Mouse (Mus musculus): ENCODE results near the gene Gm12695. TPM values are rescaled to one million over a fixed set of nuclear protein-coding genes. Genes with fewer than 3 reads are reported as not detected.

The Gm12695 gene
- polyA plus RNA-seq, 1 experiment from 2014 or later = not detected

DNA sequence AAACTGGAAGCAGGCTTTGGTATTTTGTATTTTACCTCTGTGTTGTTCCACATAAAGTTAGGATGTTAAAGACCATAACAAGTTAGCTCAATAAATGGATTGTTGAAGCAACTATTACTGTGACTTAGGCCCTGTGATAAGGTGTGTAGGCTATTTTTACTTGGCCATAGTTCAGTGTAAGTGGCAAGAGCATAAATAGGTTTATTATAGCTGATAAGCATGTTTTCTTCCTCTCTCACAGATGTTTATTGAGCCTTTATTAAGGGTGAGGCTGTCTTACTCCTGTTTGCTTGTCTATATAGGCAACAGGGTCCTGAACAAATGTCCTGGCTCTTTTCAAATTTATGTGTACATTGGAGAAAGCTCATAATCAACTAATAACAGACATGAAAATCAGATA, 104.0 kb downstream of the Gm12695 start:
- Histone ChIP-seq H3K4me1 (ENCODE audit: control insufficient read depth, insufficient read depth, low read depth, low read length) (no peaks in the 10 kb centered on the region), H3K9ac (ENCODE audit: low read depth, low read length) (no peak overlapping the region), H3K9me3 (ENCODE audit: control insufficient read depth, low read length) (no peaks in the 10 kb centered on the region), H3K27me3 (replicated peaks; ENCODE audit: control insufficient read depth, insufficient read depth, low read length) (no peaks in the 10 kb centered on the region), H3K36me3 (ENCODE audit: control insufficient read depth, insufficient read depth, low read length) (no peaks in the 10 kb centered on the region), H3K4me2 (ENCODE audit: low read length) (no peak overlapping the region), H3K27ac (ENCODE audit: low read depth, low read length) (no peak overlapping the region), H3K4me3 (ENCODE audit: low read length) (no peak overlapping the region)
- no peak for ATAC-seq

DNA sequence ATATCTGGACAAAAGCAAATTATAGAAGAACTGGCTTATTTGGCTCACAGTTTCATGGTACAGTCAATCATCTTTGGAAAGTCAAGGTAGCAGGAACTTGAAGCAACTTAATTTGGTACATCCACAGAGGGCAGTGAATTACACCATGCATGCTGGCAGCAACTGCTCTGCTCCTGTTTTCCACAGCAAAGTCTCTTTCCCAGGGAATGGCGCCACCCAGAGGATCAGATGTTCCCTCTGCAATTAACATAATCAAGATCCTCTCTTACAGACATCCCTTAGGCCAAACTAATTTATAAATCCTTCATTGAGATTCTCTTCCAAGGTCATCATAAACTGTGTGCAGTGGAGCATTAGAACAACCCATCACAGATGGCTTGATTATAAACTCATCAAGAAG, 104.8 kb downstream of the Gm12695 start:
- H3K36me3 ChIP-seq (ENCODE audit: control insufficient read depth, insufficient read depth, low read length) = no peaks in the 10 kb centered on the region
- no peaks in the 10 kb centered on the region for H3K9me3 ChIP-seq (ENCODE audit: control insufficient read depth, low read length)
- no peak overlapping the region for H3K9ac ChIP-seq (ENCODE audit: low read depth, low read length)
- no peak overlapping the region for H3K4me3 ChIP-seq (ENCODE audit: low read length)
- H3K27ac ChIP-seq (ENCODE audit: low read depth, low read length) = no peak overlapping the region
- ATAC-seq = no peak
- no peaks in the 10 kb centered on the region for H3K4me1 ChIP-seq (ENCODE audit: control insufficient read depth, insufficient read depth, low read depth, low read length)
- H3K27me3 ChIP-seq (replicated peaks; ENCODE audit: control insufficient read depth, insufficient read depth, low read length) = no peaks in the 10 kb centered on the region
- H3K4me2 ChIP-seq (ENCODE audit: low read length) = no peak overlapping the region
- WGBS = 38% methylated on average over 1 of the region's 1 CpGs

Other genes starting within 250 kb of the Gm12695 start
- 6.8 and 8.8 TPM in 2 replicates for gene Cyp2j6, start 231.5 kb downstream of the Gm12695 start, polyA plus RNA-seq (2015; fragmentation: Nextera tagmentation; extraction: Ambion mirVana)
- gene Cyp2j9, start 193.6 kb downstream of the Gm12695 start, polyA plus RNA-seq (2015; fragmentation: Nextera tagmentation; extraction: Ambion mirVana) = 10.5 and 14.1 TPM in 2 replicates
- gene Cyp2j5, start 121.0 kb downstream of the Gm12695 start, polyA plus RNA-seq (2015; fragmentation: Nextera tagmentation; extraction: Ambion mirVana) = not detected in 2 replicates

Data from hindbrain, embryonic 16.5 days (tissue).